Mouse (Mus musculus) gastrocnemius, postnatal 25 days (tissue): ENCODE measurements at regions not wholly inside any gene's neighbourhood (a gene's known extent, or its start where the extent isn't known, plus 50 kb on each side); places are given as distances from the start of the nearest gene placed in this dataset.

Experiments
- DNase-seq: peaks from one replicate; pipeline ENCODE4 v3.0.0; 2022

GRCm38 (mm10) chr7:36940611-36941010, 242.7 kb downstream of the Tshz3 start:
- no peak for DNase-seq

DNA sequence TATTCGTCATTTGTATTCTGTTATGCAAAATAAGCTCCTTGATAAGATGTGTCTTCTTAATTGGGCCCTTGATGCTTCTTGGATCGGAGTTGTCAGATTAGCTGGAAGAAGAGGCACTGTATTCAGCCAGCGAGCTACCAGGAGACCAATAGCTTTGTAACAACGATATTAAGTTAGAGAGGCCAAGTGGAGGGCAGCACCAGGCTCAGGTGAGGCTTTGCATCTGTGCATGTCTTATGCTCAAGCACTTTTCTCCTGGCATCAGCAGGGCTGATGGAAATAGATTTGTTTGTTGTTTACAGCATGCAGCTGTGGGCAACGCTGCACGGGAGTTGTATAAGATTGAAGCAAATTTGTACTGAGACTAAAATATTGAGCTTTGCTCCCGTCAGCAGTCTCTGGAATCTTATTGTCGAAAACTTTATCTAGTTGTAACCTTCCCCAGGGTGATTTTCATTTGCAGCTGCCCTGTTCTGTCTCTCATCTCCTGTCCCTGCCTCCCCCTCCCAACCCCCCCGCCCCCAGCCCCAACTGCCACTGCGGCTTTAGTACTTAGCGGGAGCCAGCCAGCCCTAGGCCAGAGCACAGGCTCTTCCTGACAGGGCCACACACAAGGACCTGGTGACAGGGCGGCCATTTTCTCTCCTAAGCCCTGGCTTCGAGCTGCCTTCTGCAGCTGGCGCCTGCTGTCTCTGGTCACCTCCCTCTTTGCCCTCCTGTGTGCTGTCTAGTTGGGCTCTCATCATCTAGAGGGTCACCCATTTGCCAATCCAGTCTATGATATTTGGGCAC, 247.3 kb downstream of the Tshz3 start:
- DNase-seq: no peak

DNA sequence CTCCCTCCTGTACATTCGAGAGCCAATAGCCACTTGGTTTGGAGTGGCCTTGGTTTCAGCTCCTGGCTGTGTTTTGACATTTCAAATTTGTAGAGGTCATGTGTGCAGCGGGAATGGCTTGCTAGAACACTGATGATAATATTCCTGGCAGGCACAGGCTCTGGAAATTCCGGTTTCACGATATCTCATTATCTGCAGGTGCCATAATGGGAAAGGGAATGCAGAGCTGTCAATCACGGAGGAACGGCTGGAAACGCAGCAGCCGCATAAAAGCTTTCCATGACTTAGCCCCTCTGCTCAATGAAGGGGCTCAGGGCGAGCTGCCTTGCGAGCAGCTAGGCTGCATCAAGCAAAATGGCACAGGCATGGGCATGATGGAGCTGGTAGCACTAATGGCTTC, 251.6 kb downstream of the Tshz3 start:
- DNase-seq: no peak

- DNase-seq: no peak
Observed at GRCm38 (mm10) chr7:36955376-36955775, 257.5 kb downstream of the Tshz3 start.

DNA sequence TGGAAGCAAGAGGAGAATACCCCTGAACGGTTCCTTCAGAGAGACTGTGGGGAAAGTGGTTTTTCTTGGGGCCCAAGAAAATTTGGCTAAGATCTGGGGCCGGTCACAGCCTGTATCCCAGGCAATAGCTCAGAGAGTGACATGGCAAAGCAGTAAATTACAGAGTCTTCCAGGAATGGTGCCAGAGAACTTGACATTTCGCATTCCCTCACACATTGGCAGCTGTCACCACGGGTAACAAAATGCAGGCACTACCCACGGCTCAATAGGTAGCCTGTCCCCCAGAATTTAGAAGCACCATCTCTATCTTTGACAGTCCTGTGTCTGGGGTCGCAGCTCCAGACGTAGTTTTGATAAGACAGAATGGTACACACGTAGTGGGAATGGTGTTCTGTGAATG, 260.3 kb downstream of the Tshz3 start:
- DNase-seq: peak; percentile 46

DNA sequence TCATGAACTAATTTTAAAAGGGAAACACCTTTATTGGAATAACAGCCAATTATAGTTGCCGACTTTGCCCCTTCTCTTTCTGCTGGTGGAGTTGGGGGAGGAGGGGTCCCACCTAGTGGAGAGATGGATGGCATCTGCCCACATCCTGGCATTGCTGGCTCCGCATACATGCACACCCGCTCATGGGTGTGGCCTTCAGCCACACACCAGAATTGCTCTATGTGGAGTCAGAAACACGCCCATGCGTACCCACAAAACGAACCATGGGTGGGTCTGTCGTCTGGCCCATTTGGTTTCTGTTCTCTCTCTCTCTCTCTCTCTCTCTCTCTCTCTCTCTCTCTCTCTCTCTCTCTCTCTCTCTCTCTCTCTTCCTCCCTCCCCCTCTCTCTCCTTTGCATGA, 273.9 kb downstream of the Tshz3 start:
- DNase-seq: no peak

DNA sequence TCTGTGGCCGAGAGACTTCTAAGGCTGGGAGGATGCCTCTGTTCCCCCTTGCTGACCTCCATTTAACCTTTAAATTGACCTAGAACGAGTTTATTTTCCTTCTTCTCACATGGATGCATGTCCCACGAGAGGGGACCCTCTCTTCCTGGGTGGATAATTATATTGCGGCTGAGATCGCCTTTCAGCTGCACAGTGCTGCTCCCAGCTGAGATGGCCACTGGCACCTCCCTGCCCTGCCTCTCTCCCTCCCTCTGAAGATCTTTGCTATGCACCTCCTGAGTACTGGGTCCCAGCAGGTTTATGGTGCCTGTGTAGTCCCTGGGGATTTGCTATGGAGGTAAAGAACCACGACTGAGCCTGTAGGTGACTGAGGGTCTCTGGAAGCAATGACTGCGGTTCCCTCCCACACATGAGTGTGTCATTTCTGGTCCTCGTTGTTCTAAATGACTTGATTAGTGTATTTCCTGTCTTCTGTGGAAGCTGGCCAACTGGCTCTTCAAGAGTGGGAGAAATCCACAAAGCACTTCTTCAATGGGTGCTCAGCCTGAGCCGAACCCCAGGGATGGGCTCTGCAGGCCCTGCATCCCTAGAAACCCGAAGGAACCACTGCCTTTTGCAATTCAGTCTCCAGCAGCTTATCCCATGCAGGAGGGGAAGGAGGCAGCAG, 275.9 kb downstream of the Tshz3 start:
- no peak for DNase-seq

- DNase-seq: no peak
Observed at GRCm38 (mm10) chr7:36974573-36974972, 276.7 kb downstream of the Tshz3 start.

GRCm38 (mm10) chr7:36975475-36975874, 277.6 kb downstream of the Tshz3 start:
- no peak for DNase-seq

GRCm38 (mm10) chr7:36977819-36978218, 279.9 kb downstream of the Tshz3 start:
- no peak for DNase-seq

- no peak for DNase-seq
Observed at GRCm38 (mm10) chr7:36989380-36989779, 291.5 kb downstream of the Tshz3 start.

DNA sequence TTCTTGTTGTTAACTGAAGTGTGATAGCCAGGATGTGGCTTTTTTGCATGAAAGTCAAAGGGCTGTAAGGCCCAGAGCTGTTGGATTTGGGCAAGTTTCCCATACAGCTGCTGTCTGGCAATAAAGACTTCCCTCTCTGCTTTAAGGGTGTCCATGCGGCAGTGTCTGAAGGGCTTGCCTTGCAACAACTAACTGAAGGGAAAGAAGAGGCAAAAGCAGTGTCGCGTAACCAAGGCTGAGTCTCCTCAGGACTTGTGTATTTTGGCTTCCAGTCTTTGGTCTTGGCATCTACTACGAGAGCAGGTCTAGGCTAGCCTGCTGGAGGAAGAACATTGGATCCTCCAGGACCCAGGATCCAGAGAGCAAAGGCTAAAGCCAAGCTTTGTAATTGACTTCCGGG, 306.7 kb downstream of the Tshz3 start:
- peak; percentile 16 for DNase-seq

- no peak for DNase-seq
Observed at GRCm38 (mm10) chr7:37005701-37006100, 307.8 kb downstream of the Tshz3 start.

DNA sequence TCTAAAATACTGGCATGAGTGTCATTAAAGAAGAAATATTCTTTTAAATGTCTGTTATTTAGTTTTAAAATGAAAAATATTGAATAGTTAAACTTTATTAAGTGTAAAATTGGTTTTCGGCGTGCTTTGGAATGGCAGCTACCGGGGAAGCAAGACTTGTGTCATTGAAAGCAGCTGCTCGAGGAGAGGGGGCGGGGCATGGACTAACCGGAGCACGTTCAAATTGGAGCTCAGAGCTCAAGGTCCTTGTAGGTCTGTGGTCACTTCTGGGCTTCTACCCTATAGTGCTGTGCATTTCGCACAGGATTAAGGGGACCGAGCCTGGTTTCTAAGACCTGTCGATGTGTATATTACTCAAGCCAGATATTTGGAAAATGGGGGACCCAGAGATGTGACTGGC, 309.0 kb downstream of the Tshz3 start:
- DNase-seq: peak; percentile 19

DNA sequence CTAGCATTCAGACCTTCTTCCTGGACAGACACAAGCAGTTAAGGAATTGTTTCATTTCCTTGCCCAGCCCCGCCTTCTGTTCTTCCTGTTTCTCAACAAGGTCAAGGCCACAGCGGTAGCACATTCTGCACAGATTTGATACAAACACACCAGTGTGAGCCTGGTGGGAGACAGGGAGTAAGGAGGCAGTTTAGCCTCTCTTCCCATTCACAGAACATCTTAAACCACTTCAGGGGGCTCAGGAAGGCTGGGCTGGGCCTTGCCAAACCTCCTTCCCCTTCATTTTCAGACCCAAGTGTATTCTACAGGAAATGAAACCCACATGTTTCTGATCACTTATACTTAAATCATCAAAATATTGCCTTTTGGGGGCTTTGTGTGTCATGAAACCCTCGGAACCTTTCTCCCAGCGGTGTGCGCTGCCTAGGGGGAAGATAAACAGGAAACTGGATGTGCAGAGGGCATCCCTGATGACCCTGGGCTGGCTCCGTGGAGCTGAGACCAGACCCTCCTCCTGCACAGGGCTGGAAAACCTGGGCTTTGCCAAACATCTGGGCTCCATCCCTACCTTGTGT, 313.3 kb downstream of the Tshz3 start:
- DNase-seq: peak; percentile 27

- DNase-seq: no peak
Observed at GRCm38 (mm10) chr7:37020078-37020477, 322.2 kb downstream of the Tshz3 start.

GRCm38 (mm10) chr7:37024501-37025025, 326.6 kb downstream of the Tshz3 start:
- DNase-seq: no peak

- DNase-seq: no peak
Observed at GRCm38 (mm10) chr7:37064582-37065458, 366.9 kb downstream of the Tshz3 start.

DNA sequence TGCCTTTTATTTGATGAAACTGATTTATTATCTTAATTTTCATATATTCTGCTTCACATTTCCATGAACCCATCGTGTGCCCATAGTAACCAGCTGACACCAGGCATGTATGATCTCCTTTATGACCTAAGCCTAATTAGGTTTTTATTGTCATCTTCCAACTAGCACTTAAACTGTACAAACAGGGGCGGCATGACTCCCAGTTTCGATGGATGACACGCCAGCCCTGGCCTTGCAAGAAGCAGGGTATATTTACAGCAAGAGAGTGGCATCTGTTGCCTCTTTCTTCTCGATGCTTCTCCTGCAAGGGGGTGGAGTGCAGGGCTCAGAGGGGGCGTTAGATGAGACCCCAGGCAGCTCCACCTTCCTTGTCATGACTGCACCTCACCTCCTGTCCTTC, 379.8 kb downstream of the Tshz3 start:
- DNase-seq: no peak

GRCm38 (mm10) chr7:37078140-37078539, 380.2 kb downstream of the Tshz3 start:
- DNase-seq: no peak

DNA sequence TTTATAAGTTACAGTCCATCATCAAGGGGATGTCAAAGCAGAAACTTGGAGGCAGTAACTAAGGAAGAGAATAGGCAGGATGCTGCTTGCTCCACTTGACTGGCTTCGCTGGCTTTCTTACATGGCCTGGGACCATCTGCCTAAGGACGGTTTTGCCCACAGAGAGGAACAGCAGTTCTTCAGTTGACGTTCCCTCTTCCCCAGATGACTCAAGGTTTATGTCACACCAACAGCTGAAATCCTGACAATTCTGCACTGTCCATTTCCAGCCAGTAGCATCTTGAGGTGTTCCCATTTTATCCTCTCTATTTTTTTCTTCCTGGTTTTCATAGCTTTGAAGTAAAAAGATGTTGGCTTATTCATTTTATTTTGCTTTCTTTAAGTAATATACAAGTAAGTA, 391.8 kb downstream of the Tshz3 start:
- DNase-seq: no peak

DNA sequence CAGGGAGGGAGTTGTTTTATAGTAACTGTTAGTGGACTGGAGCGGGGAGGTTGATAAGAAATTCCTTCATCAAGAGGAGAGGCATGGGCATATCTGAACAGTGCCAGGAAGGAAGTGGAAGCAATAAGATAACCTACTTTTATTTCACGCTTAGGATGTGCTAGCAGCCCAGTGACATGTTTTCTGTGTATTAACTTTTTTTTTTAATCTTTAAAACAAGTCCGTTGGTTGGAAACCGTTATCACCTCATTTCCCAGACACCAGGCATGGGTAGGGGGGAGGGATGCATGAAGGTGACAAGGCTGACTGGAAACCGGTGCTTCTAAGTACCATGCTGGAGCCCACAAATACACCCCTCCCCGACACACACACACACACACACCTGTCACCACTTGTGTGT, 394.7 kb downstream of the Tshz3 start:
- DNase-seq: no peak
